Mouse (Mus musculus): ENCODE results near the gene Dhx40. TPM values are rescaled to one million over a fixed set of nuclear protein-coding genes. Genes with fewer than 3 reads are reported as not detected.

The Dhx40 gene
- polyA plus RNA-seq, 1 experiment = 12.5 TPM

DNA sequence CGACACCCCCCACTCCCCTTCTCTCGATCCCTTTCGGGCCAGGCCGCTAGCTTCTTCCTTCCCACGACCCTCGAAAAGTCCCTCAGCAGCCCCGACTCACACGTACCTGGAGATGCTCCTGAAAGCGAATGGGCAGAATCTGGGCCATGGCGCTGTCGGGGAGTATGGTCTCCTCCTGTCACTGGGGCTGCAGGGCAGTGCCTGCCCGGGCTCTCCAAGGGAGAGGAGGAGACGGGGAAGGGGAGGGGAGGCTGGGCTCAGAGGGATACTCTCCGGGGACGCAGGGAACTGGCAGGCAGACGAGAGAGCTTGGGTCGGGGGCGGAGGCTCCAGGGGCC lies 50.4 kb downstream of the Dhx40 start:
- Histone ChIP-seq H3K79me2 (ENCODE audit: control insufficient read depth, insufficient read depth) (peaks cover 51% of the 10 kb centered on the region), H3K4me3 (peak overlapping the region; percentile 99)

DNA sequence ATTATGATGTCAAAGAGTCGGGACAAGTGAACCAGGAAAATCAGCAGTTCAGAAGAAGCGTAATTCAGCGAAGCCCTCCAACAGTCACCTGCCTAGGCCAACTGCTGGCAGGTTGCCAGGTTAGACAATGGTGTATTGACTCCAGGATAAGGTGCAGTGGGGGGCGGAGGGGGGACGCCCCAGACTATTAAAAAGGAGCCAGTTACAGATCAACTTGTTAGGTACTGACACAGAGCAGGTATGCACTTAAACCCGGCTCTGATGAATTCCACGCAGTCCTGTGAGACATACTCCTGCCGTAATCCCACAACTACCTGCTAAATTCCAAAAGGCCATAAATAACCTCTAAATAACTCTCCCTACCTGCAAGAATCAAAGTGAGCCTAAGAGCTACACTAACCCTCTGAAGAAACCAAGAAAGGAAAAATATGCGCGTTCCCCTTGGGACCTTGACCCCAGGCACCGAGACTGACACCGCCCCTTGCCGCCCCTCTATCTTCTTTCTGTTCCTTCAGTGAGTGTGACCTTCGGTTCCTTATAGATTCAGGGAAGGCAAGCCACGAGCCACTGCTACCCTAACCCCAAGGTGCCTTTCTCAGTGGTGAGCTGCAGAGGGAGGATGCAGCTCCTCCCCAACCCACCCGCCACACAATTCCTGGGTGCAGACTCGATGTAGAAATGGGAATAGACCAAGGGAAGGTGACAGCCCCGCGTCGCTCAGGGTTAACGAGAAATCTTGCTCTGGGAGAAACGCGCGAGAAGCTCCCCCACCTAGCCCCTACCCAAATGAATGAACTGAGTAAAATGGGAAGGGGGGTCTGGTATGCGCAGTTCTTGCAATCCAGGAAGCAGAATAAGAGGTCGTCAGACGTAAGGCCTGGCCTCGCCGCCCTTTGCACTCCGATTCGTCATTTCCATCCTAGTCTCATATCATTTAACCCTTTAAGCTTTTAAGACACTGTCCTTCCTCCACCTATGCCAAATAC lies 51.1 kb downstream of the Dhx40 start:
- Histone ChIP-seq H3K36me3 (ENCODE audit: control insufficient read depth, insufficient read depth) (no peaks in the 10 kb centered on the region), H3K4me3 (peak overlapping the region; percentile 99), H3ac (ENCODE audit: control insufficient read depth, insufficient read length) (peak overlapping the region; percentile 67), H3K79me2 (ENCODE audit: control insufficient read depth, insufficient read depth) (peaks cover 58% of the 10 kb centered on the region), H3K4me2 (ENCODE audit: low read depth) (peak overlapping the region; percentile 82), H3K27me3 (ENCODE audit: control insufficient read depth, insufficient read depth, insufficient read length) (no peaks in the 10 kb centered on the region)
- no peak for TF ChIP-seq E2F4 (IDR thresholded peaks at IDR 0.05; ENCODE audit: insufficient read depth)
- no peak for TF ChIP-seq SRF (IDR thresholded peaks at IDR 0.05; ENCODE audit: control insufficient read depth, insufficient read length, low read depth)
- TF ChIP-seq MAX (IDR thresholded peaks at IDR 0.05; ENCODE audit: low read depth) = no peak
- no peak for TF ChIP-seq TCF3 (IDR thresholded peaks at IDR 0.05; ENCODE audit: insufficient read length, low read depth)
- TF ChIP-seq MYOD1 (IDR thresholded peaks at IDR 0.05; ENCODE audit: control insufficient read depth in 1 of 3, insufficient read length in 2 of 3, low read depth in 2 of 3) = no peak
- no peak for TF ChIP-seq POLR2AphosphoS2 (IDR thresholded peaks at IDR 0.05; ENCODE audit: insufficient read length, low read depth)

More for the DNA sequence above, 50.4 kb downstream of the Dhx40 start:
- TF ChIP-seq MAX (IDR thresholded peaks at IDR 0.05; ENCODE audit: low read depth) = no peak
- no peak for TF ChIP-seq CEBPB (IDR thresholded peaks at IDR 0.05; ENCODE audit: insufficient read depth, poor library complexity, severe bottlenecking)
- no peak for TF ChIP-seq MYOD1 (IDR thresholded peaks at IDR 0.05; ENCODE audit: control insufficient read depth in 1 of 3, insufficient read length in 2 of 3, low read depth in 2 of 3)
- no peak for TF ChIP-seq POLR2A (IDR thresholded peaks at IDR 0.05; ENCODE audit: insufficient read length, low read depth)
- TF ChIP-seq REST (IDR thresholded peaks at IDR 0.05; ENCODE audit: insufficient read depth, insufficient read length) = no peak
- TF ChIP-seq TCF12 (IDR thresholded peaks at IDR 0.05; ENCODE audit: insufficient read depth, poor library complexity, severe bottlenecking) = no peak
- TF ChIP-seq POLR2AphosphoS2 (IDR thresholded peaks at IDR 0.05; ENCODE audit: insufficient read length, low read depth) = no peak
- no peak for TF ChIP-seq SRF (IDR thresholded peaks at IDR 0.05; ENCODE audit: control insufficient read depth, insufficient read length, low read depth)
- TF ChIP-seq TCF3 (IDR thresholded peaks at IDR 0.05; ENCODE audit: insufficient read length, low read depth) = no peak
- no peak for TF ChIP-seq MYOG (IDR thresholded peaks at IDR 0.05; ENCODE audit: control insufficient read depth in 1 of 3, insufficient read depth in 1 of 3, insufficient read length in 2 of 3, low read depth in 2 of 3)
- TF ChIP-seq USF1 (IDR thresholded peaks at IDR 0.05; ENCODE audit: low read depth) = no peak
- TF ChIP-seq E2F4 (IDR thresholded peaks at IDR 0.05; ENCODE audit: insufficient read depth) = no peak
- Histone ChIP-seq H3ac (ENCODE audit: control insufficient read depth, insufficient read length) (peak overlapping the region; percentile 67), H3K4me2 (ENCODE audit: low read depth) (no peak overlapping the region), H3K27me3 (ENCODE audit: control insufficient read depth, insufficient read depth, insufficient read length) (no peaks in the 10 kb centered on the region), H3K36me3 (ENCODE audit: control insufficient read depth, insufficient read depth) (no peaks in the 10 kb centered on the region)

DNA sequence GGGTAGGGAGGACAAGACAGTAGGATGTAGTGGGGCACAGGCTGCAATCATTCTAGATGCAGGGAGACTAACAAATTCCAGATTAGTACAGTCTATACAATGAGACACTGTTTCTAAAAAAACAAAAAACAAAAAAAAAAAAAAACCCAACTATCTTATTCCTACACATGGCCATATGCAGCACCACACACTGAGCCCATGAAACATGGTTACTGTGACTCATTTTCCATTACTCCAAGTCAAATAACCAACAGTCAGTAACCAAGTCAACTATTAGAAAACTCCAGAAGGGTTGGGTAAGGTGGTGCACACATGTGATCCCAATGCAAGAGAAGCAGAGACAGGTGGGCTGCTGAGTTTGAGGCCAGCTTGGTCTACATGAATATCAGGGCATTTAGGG lies 55.1 kb downstream of the Dhx40 start:
- Histone ChIP-seq H3ac (ENCODE audit: control insufficient read depth, insufficient read length) (no peak overlapping the region), H3K36me3 (ENCODE audit: control insufficient read depth, insufficient read depth) (peaks cover 5% of the 10 kb centered on the region), H3K4me3 (no peak overlapping the region), H3K4me2 (ENCODE audit: low read depth) (no peak overlapping the region), H3K79me2 (ENCODE audit: control insufficient read depth, insufficient read depth) (peaks cover 98% of the 10 kb centered on the region), H3K27me3 (ENCODE audit: control insufficient read depth, insufficient read depth, insufficient read length) (no peaks in the 10 kb centered on the region)
- TF ChIP-seq E2F4 (IDR thresholded peaks at IDR 0.05; ENCODE audit: insufficient read depth) = no peak
- peak in 2 of 3 experiments; percentile 18 to 30 for TF ChIP-seq MYOD1 (IDR thresholded peaks at IDR 0.05; ENCODE audit: control insufficient read depth in 1 of 3, insufficient read length in 2 of 3, low read depth in 2 of 3)
- TF ChIP-seq SRF (IDR thresholded peaks at IDR 0.05; ENCODE audit: control insufficient read depth, insufficient read length, low read depth) = no peak
- TF ChIP-seq TCF3 (IDR thresholded peaks at IDR 0.05; ENCODE audit: insufficient read length, low read depth) = no peak

- Histone ChIP-seq H3K36me3 (ENCODE audit: control insufficient read depth, insufficient read depth) (peaks cover 8% of the 10 kb centered on the region), H3K79me2 (ENCODE audit: control insufficient read depth, insufficient read depth) (peaks cover 100% of the 10 kb centered on the region), H3K27me3 (ENCODE audit: control insufficient read depth, insufficient read depth, insufficient read length) (no peaks in the 10 kb centered on the region), H3ac (ENCODE audit: control insufficient read depth, insufficient read length) (no peak overlapping the region), H3K4me2 (ENCODE audit: low read depth) (no peak overlapping the region), H3K4me3 (no peak overlapping the region)
- TF ChIP-seq E2F4 (IDR thresholded peaks at IDR 0.05; ENCODE audit: insufficient read depth) = no peak
- TF ChIP-seq SRF (IDR thresholded peaks at IDR 0.05; ENCODE audit: control insufficient read depth, insufficient read length, low read depth) = no peak
- no peak for TF ChIP-seq TCF3 (IDR thresholded peaks at IDR 0.05; ENCODE audit: insufficient read length, low read depth)
- TF ChIP-seq MYOG (IDR thresholded peaks at IDR 0.05; ENCODE audit: control insufficient read depth in 1 of 3, insufficient read depth in 1 of 3, insufficient read length in 2 of 3, low read depth in 2 of 3) = no peak
- no peak for TF ChIP-seq TCF12 (IDR thresholded peaks at IDR 0.05; ENCODE audit: insufficient read depth, poor library complexity, severe bottlenecking)
- TF ChIP-seq POLR2AphosphoS2 (IDR thresholded peaks at IDR 0.05; ENCODE audit: insufficient read length, low read depth) = no peak
- TF ChIP-seq USF1 (IDR thresholded peaks at IDR 0.05; ENCODE audit: low read depth) = no peak
- TF ChIP-seq POLR2A (IDR thresholded peaks at IDR 0.05; ENCODE audit: insufficient read length, low read depth) = no peak
- TF ChIP-seq REST (IDR thresholded peaks at IDR 0.05; ENCODE audit: insufficient read depth, insufficient read length) = no peak
- no peak for TF ChIP-seq MYOD1 (IDR thresholded peaks at IDR 0.05; ENCODE audit: control insufficient read depth in 1 of 3, insufficient read length in 2 of 3, low read depth in 2 of 3)
- TF ChIP-seq MAX (IDR thresholded peaks at IDR 0.05; ENCODE audit: low read depth) = no peak
- TF ChIP-seq CEBPB (IDR thresholded peaks at IDR 0.05; ENCODE audit: insufficient read depth, poor library complexity, severe bottlenecking) = no peak
Measured at GRCm38 (mm10) chr11:86751010-86751409, 56.5 kb downstream of the Dhx40 start.
